Mouse (Mus musculus) frontal cortex, postnatal 14 days (tissue): ENCODE results near the gene Shbg.

ENCODE experiments used
- DNase-seq, 2 experiments: peaks; one replicate each; pipeline ENCODE4 v3.0.0; 2022; ENCODE audit warnings: low spot score in 2 of 2

The Shbg gene

GRCm38 (mm10) chr11:69565131-69565530 lies 52.6 kb downstream of the Shbg start:
- DNase-seq: no peak
